Mouse (Mus musculus) midbrain, embryonic 16.5 days (tissue): ENCODE measurements around the gene Brd3. TPM values are rescaled to one million over a fixed set of nuclear protein-coding genes. Genes with fewer than 3 reads are reported as not detected.
A peak's percentile ranks its signal among the peaks of the same experiment; 100 is the strongest.

Experiments
- ATAC-seq: fragments of 200-750 bp; cut with Nextera tagmentation; 2 replicates; pipeline ENCODE4 v1.8.0; 2017; ENCODE audit warnings: moderate TSS enrichment
- H3K27ac ChIP-seq: fragments of 300-500 bp; sonication (generic); 2 replicates; pipeline ENCODE4 v1.5.1; 2014; ENCODE audit warnings: mild to moderate bottlenecking, low read length, mixed read lengths
- H3K27me3 ChIP-seq: fragments of 300-500 bp; sonication (generic); 2 replicates; pipeline ENCODE4 v1.6.1; 2014; ENCODE audit warnings: low read depth, low read length, mixed read lengths; ENCODE audit not compliant: control insufficient read depth, insufficient read depth
- H3K36me3 ChIP-seq: fragments of 300-500 bp; sonication (generic); 2 replicates; pipeline ENCODE4 v1.6.1; 2014; ENCODE audit warnings: mild to moderate bottlenecking, low read length, moderate library complexity, mixed read lengths; ENCODE audit not compliant: control insufficient read depth, insufficient read depth
- H3K4me1 ChIP-seq: fragments of 300-500 bp; sonication (generic); 2 replicates; pipeline ENCODE4 v1.6.1; 2014; ENCODE audit warnings: mild to moderate bottlenecking, low read length, mixed read lengths; ENCODE audit not compliant: control insufficient read depth, insufficient read depth
- H3K4me2 ChIP-seq: fragments of 300-500 bp; sonication (generic); 2 replicates; pipeline ENCODE4 v1.6.1; 2014; ENCODE audit warnings: mild to moderate bottlenecking, low read length, mixed read lengths
- H3K4me3 ChIP-seq: fragments of 300-500 bp; sonication (generic); 2 replicates; pipeline ENCODE4 v1.5.1; 2014; ENCODE audit warnings: low read depth, mild to moderate bottlenecking, low read length, moderate library complexity, mixed read lengths
- H3K9ac ChIP-seq: fragments of 300-500 bp; sonication (generic); 2 replicates; pipeline ENCODE4 v1.6.1; 2014; ENCODE audit warnings: low read depth, low read length, mixed read lengths
- H3K9me3 ChIP-seq: fragments of 300-500 bp; sonication (generic); replicated peaks from 2 replicates; pipeline ENCODE4 v1.6.1; 2014; ENCODE audit warnings: mild to moderate bottlenecking, low read length, mixed read lengths; ENCODE audit not compliant: control insufficient read depth, poor library complexity, severe bottlenecking
- WGBS: fragments of 180-500 bp; shearing (Covaris S2); extraction: QIAGEN DNeasy Blood & Tissue Kit; methylation state at CpG from one replicate; pipeline ENCODE4 v1.1.7; 2014; 5-methylcytosine and 5-hydroxymethylcytosine counted together
- microRNA-seq: library from miRNA; unstranded; fragments of <30 nt; microRNA quantifications from one replicate; pipeline ENCODE4, GENCODE M21; 2017
- polyA plus RNA-seq: library from polyadenylated mRNA; unstranded; fragments of >200 nt; fragmentation: Nextera tagmentation; extraction: Ambion mirVana; gene quantifications from 2 replicates; pipeline ENCODE4 v1.2.1, GENCODE M21; 2015

Gene Brd3
- polyA plus RNA-seq, 1 experiment from 2014 or later, result 142 TPM

GRCm38 (mm10) chr2:27406928-27407327, 100.5 kb downstream of the Brd3 start:
- H3K9me3 ChIP-seq, result no peaks in the 10 kb centered on the region
- peaks cover 10% of the 10 kb centered on the region for H3K4me1 ChIP-seq
- H3K27ac ChIP-seq, result no peak overlapping the region
- H3K27me3 ChIP-seq, result no peaks in the 10 kb centered on the region
- H3K9ac ChIP-seq, result no peak overlapping the region
- no peak overlapping the region for H3K4me2 ChIP-seq
- 91% methylated on average over 5 of the region's 5 CpGs for WGBS
- ATAC-seq, result no peak
- H3K36me3 ChIP-seq, result no peaks in the 10 kb centered on the region
- no peak overlapping the region for H3K4me3 ChIP-seq

- H3K4me3 ChIP-seq, result no peak overlapping the region
- H3K4me1 ChIP-seq, result peaks cover 4% of the 10 kb centered on the region; the same call in 1 of the 2 replicates
- no peaks in the 10 kb centered on the region for H3K36me3 ChIP-seq
- no peak overlapping the region for H3K27ac ChIP-seq
- no peak for ATAC-seq
- no peak overlapping the region for H3K9ac ChIP-seq
- no peak overlapping the region for H3K4me2 ChIP-seq
- H3K27me3 ChIP-seq, result no peaks in the 10 kb centered on the region
- no peaks in the 10 kb centered on the region for H3K9me3 ChIP-seq
- 49% methylated on average over 5 of the region's 5 CpGs for WGBS
Measured at GRCm38 (mm10) chr2:27405094-27405884, 102.2 kb downstream of the Brd3 start.

GRCm38 (mm10) chr2:27404375-27405093, 102.9 kb downstream of the Brd3 start:
- Histone ChIP-seq H3K4me1 (peaks cover 4% of the 10 kb centered on the region; the same call in 1 of the 2 replicates), H3K9ac (no peak overlapping the region), H3K9me3 (no peaks in the 10 kb centered on the region), H3K27ac (no peak overlapping the region), H3K27me3 (no peaks in the 10 kb centered on the region), H3K4me3 (no peak overlapping the region), H3K36me3 (no peaks in the 10 kb centered on the region), H3K4me2 (no peak overlapping the region)
- ATAC-seq, result no peak
- 56% methylated on average over 6 of the region's 6 CpGs for WGBS

DNA sequence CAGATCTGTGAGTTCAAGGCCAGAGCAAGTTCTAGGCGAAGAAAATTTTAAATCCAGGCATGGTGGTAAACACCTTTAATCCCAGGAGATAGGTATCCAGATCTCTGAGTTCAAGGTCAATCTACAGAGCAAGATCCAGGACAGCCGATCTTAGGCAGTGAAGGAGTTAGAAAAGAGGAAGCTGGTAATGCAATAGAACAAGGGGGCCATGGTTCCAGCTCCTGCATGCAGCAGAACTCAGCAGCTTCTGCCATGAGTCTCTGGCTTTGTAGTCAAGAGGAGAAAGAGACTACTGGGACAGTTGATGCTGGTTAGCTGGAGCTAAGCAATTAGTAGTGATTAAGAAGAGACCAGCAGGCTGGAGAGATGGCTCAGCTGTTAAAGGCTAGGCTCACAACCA, 105.9 kb downstream of the Brd3 start:
- Histone ChIP-seq H3K4me1 (peaks cover 10% of the 10 kb centered on the region), H3K27ac (no peak overlapping the region), H3K9ac (no peak overlapping the region), H3K9me3 (no peaks in the 10 kb centered on the region), H3K36me3 (no peaks in the 10 kb centered on the region), H3K4me2 (no peak overlapping the region), H3K27me3 (no peaks in the 10 kb centered on the region), H3K4me3 (no peak overlapping the region)
- WGBS, result 91% methylated on average over 2 of the region's 2 CpGs
- ATAC-seq, result no peak

GRCm38 (mm10) chr2:27400083-27400482, 107.4 kb downstream of the Brd3 start:
- ATAC-seq, result no peak
- no peak overlapping the region for H3K9ac ChIP-seq
- no peak overlapping the region for H3K4me3 ChIP-seq
- no peak overlapping the region for H3K4me2 ChIP-seq
- H3K9me3 ChIP-seq, result no peaks in the 10 kb centered on the region
- 89% methylated on average over 2 of the region's 2 CpGs for WGBS
- no peaks in the 10 kb centered on the region for H3K27me3 ChIP-seq
- H3K27ac ChIP-seq, result no peak overlapping the region
- peaks cover 16% of the 10 kb centered on the region for H3K4me1 ChIP-seq
- no peaks in the 10 kb centered on the region for H3K36me3 ChIP-seq

GRCm38 (mm10) chr2:27396656-27397440, 110.6 kb downstream of the Brd3 start:
- Histone ChIP-seq H3K4me3 (no peak overlapping the region), H3K36me3 (no peaks in the 10 kb centered on the region), H3K9me3 (no peaks in the 10 kb centered on the region), H3K27ac (peak overlapping the region; percentile 44), H3K4me2 (no peak overlapping the region), H3K9ac (no peak overlapping the region), H3K4me1 (peaks cover 37% of the 10 kb centered on the region), H3K27me3 (no peaks in the 10 kb centered on the region)
- WGBS, result 47% methylated on average over 17 of the region's 17 CpGs
- ATAC-seq, result no peak

Small RNA genes within 50 kb of the gene (microRNA-seq; reads per million reads assigned to microRNA genes)
- gene Gm24049 (not detected), gene Mir7578 (not detected)

Other genes with a start within 250 kb of the Brd3 start
- 9.2 and 12.6 TPM in 2 replicates for gene Vav2, start 80.6 kb downstream of the Brd3 start, polyA plus RNA-seq
- gene Brd3os, start 65.3 kb downstream of the Brd3 start, polyA plus RNA-seq, result 42.0 and 43.0 TPM in 2 replicates
- 42.6 and 44.4 TPM in 2 replicates for gene Wdr5, start 7.5 kb upstream of the Brd3 start, polyA plus RNA-seq
- gene Rxra, start 168.8 kb upstream of the Brd3 start, polyA plus RNA-seq, result 2.5 and 2.8 TPM in 2 replicates